Mouse (Mus musculus) forebrain, postnatal 0 days (tissue): ENCODE data around the gene Apela. TPM values are rescaled to one million over a fixed set of nuclear protein-coding genes. Genes with fewer than 3 reads are reported as not detected.

Experiments used
- ATAC-seq: fragments of 200-750 bp; cut with Nextera tagmentation; 2 replicates; pipeline ENCODE4 v1.8.0; 2017; ENCODE audit warnings: mild to moderate bottlenecking, moderate library complexity
- DNase-seq: peaks from one replicate; pipeline ENCODE4 v3.0.0-alpha.2; 2015
- H3K27ac ChIP-seq: fragments of 300-500 bp; sonication (generic); 2 replicates; pipeline ENCODE4 v1.5.1; 2014; ENCODE audit warnings: low read depth, mild to moderate bottlenecking, antibody characterized with exemption, low read length, moderate library complexity, mixed read lengths
- H3K27me3 ChIP-seq: fragments of 300-500 bp; sonication (generic); 2 replicates; pipeline ENCODE4 v1.6.1; 2014; ENCODE audit warnings: mild to moderate bottlenecking, low read length, mixed read lengths; ENCODE audit not compliant: insufficient read depth
- H3K36me3 ChIP-seq: fragments of 300-500 bp; sonication (generic); 2 replicates; pipeline ENCODE4 v1.6.1; 2014; ENCODE audit warnings: mild to moderate bottlenecking, moderate library complexity; ENCODE audit not compliant: insufficient read depth
- H3K4me1 ChIP-seq: fragments of 300-500 bp; sonication (generic); 2 replicates; pipeline ENCODE4 v1.6.1; 2014; ENCODE audit warnings: antibody characterized with exemption; ENCODE audit not compliant: insufficient read depth
- H3K4me2 ChIP-seq: fragments of 300-500 bp; sonication (generic); 2 replicates; pipeline ENCODE4 v1.6.1; 2014; ENCODE audit warnings: low read depth, mild to moderate bottlenecking, moderate library complexity
- H3K4me3 ChIP-seq: fragments of 300-500 bp; sonication (generic); 2 replicates; pipeline ENCODE4 v1.5.1; 2014; ENCODE audit warnings: low read depth, low read length, mixed read lengths
- H3K9ac ChIP-seq: fragments of 300-500 bp; sonication (generic); 2 replicates; pipeline ENCODE4 v1.6.1; 2014; ENCODE audit warnings: mild to moderate bottlenecking
- H3K9me3 ChIP-seq: fragments of 300-500 bp; sonication (generic); 2 replicates; pipeline ENCODE4 v1.6.1; 2016; ENCODE audit warnings: low read length
- CTCF ChIP-seq: sonication (generic); IDR thresholded peaks from 2 replicates; pipeline ENCODE4 v1.5.1; 2016; ENCODE audit warnings: antibody characterized with exemption, control low read depth, low read depth
- WGBS: fragments of 180-500 bp; shearing (Covaris S2); extraction: QIAGEN DNeasy Blood & Tissue Kit; methylation state at CpG from one replicate; pipeline ENCODE4 v1.1.7; 2014; 5-methylcytosine and 5-hydroxymethylcytosine counted together
- polyA plus RNA-seq: library from polyadenylated mRNA; unstranded; fragments of >200 nt; fragmentation: Nextera tagmentation; extraction: Ambion mirVana; gene quantifications from 2 replicates; pipeline ENCODE4 v1.2.1, GENCODE M21; 2015
- total RNA-seq: library from RNA; depleted of rRNA; stranded (reverse); fragments of >200 nt; gene quantifications from 2 replicates; pipeline ENCODE4 v1.2.3, GENCODE M21; 2014

Gene Apela
- total and polyA plus RNA-seq, 2 experiments from 2014 or later: 0.16 to 0.33 TPM

- H3K9me3 ChIP-seq: no peaks in the 10 kb centered on the region
- DNase-seq (no peak), ATAC-seq (no peak)
- no peak overlapping the region for H3K4me3 ChIP-seq
- whole genome bisulfite sequencing: 94% methylated on average over 4 of the region's 4 CpGs
- no peaks in the 10 kb centered on the region for H3K36me3 ChIP-seq
- H3K4me1 ChIP-seq: no peaks in the 10 kb centered on the region
- no peak overlapping the region for H3K4me2 ChIP-seq
- no peak for TF ChIP-seq CTCF
- no peak overlapping the region for H3K9ac ChIP-seq
- no peak overlapping the region for H3K27ac ChIP-seq
- no peaks in the 10 kb centered on the region for H3K27me3 ChIP-seq
Observed at GRCm38 (mm10) chr8:65047193-65047592, 10.1 kb upstream of the Apela start.

GRCm38 (mm10) chr8:65046565-65046964, 9.4 kb upstream of the Apela start:
- 51% methylated on average over 5 of the region's 5 CpGs for WGBS
- H3K4me1 ChIP-seq: no peaks in the 10 kb centered on the region

GRCm38 (mm10) chr8:65034136-65034535, 3.0 kb downstream of the Apela start:
- Histone ChIP-seq H3K9ac (no peak overlapping the region), H3K4me3 (no peak overlapping the region), H3K27ac (no peak overlapping the region), H3K4me2 (no peak overlapping the region), H3K4me1 (no peaks in the 10 kb centered on the region), H3K36me3 (no peaks in the 10 kb centered on the region), H3K9me3 (no peaks in the 10 kb centered on the region), H3K27me3 (no peaks in the 10 kb centered on the region)
- 36% methylated on average over 2 of the region's 2 CpGs for WGBS
- ATAC-seq (no peak), DNase-seq (no peak)
- no peak for TF ChIP-seq CTCF

More at GRCm38 (mm10) chr8:65046565-65046964, 9.4 kb upstream of the Apela start:
- no peak for ATAC-seq
- TF ChIP-seq CTCF: no peak
- Histone ChIP-seq H3K9me3 (no peaks in the 10 kb centered on the region), H3K9ac (no peak overlapping the region), H3K27me3 (no peaks in the 10 kb centered on the region), H3K4me3 (no peak overlapping the region), H3K4me2 (no peak overlapping the region), H3K27ac (no peak overlapping the region), H3K36me3 (no peaks in the 10 kb centered on the region)
- no peak for DNase-seq

GRCm38 (mm10) chr8:65033056-65033455, 4.1 kb downstream of the Apela start:
- DNase-seq (no peak), ATAC-seq (no peak)
- 79% methylated on average over 13 of the region's 13 CpGs for WGBS
- H3K36me3 ChIP-seq: no peaks in the 10 kb centered on the region
- no peak overlapping the region for H3K9ac ChIP-seq
- H3K9me3 ChIP-seq: no peaks in the 10 kb centered on the region
- no peaks in the 10 kb centered on the region for H3K27me3 ChIP-seq
- no peak overlapping the region for H3K4me3 ChIP-seq
- H3K27ac ChIP-seq: no peak overlapping the region
- no peak for TF ChIP-seq CTCF
- H3K4me1 ChIP-seq: no peaks in the 10 kb centered on the region
- H3K4me2 ChIP-seq: no peak overlapping the region

GRCm38 (mm10) chr8:65032107-65032506, 5.0 kb downstream of the Apela start:
- H3K36me3 ChIP-seq: no peaks in the 10 kb centered on the region
- no peak for ATAC-seq
- 100% methylated on average over 1 of the region's 1 CpGs for WGBS
- no peak overlapping the region for H3K9ac ChIP-seq
- no peak overlapping the region for H3K4me3 ChIP-seq
- H3K9me3 ChIP-seq: no peaks in the 10 kb centered on the region
- no peaks in the 10 kb centered on the region for H3K27me3 ChIP-seq
- H3K4me1 ChIP-seq: no peaks in the 10 kb centered on the region
- DNase-seq: no peak
- H3K4me2 ChIP-seq: no peak overlapping the region
- H3K27ac ChIP-seq: no peak overlapping the region
- TF ChIP-seq CTCF: no peak

GRCm38 (mm10) chr8:65030735-65031485, 6.2 kb downstream of the Apela start:
- no peak overlapping the region for H3K27ac ChIP-seq
- H3K9ac ChIP-seq: no peak overlapping the region
- no peaks in the 10 kb centered on the region for H3K9me3 ChIP-seq
- H3K4me3 ChIP-seq: no peak overlapping the region
- DNase-seq (no peak), ATAC-seq (no peak)
- 76% methylated on average over 4 of the region's 4 CpGs for WGBS
- H3K27me3 ChIP-seq: no peaks in the 10 kb centered on the region
- H3K36me3 ChIP-seq: no peaks in the 10 kb centered on the region
- no peak overlapping the region for H3K4me2 ChIP-seq
- no peaks in the 10 kb centered on the region for H3K4me1 ChIP-seq
- no peak for TF ChIP-seq CTCF

GRCm38 (mm10) chr8:65029776-65030175, 7.4 kb downstream of the Apela start:
- WGBS: 89% methylated on average over 4 of the region's 4 CpGs
- H3K36me3 ChIP-seq: no peaks in the 10 kb centered on the region
- DNase-seq: no peak
- no peak for TF ChIP-seq CTCF
- no peaks in the 10 kb centered on the region for H3K4me1 ChIP-seq
- no peaks in the 10 kb centered on the region for H3K9me3 ChIP-seq
- no peak overlapping the region for H3K9ac ChIP-seq
- no peak for ATAC-seq
- H3K4me2 ChIP-seq: no peak overlapping the region
- no peak overlapping the region for H3K27ac ChIP-seq
- no peak overlapping the region for H3K4me3 ChIP-seq
- no peaks in the 10 kb centered on the region for H3K27me3 ChIP-seq
